Mouse (Mus musculus) heart, postnatal 0 days (tissue): ENCODE data around the gene Tyw1. TPM values are rescaled to one million over a fixed set of nuclear protein-coding genes. Genes with fewer than 3 reads are reported as not detected.

Experiments
- ATAC-seq: fragments of 200-750 bp; cut with Nextera tagmentation; 2 replicates; pipeline ENCODE4 v1.8.0; 2017; ENCODE audit warnings: low read depth, moderate number of reproducible peaks, moderate library complexity; ENCODE audit not compliant: insufficient read depth
- DNase-seq: peaks from one replicate; pipeline ENCODE4 v3.0.0-alpha.2; 2016; ENCODE audit warnings: low spot score
- H3K27ac ChIP-seq: fragments of 300-500 bp; sonication (generic); 2 replicates; pipeline ENCODE4 v1.5.1; 2014; ENCODE audit warnings: low read depth, mild to moderate bottlenecking
- H3K27me3 ChIP-seq: fragments of 300-500 bp; sonication (generic); 2 replicates; pipeline ENCODE4 v1.6.1; 2014; ENCODE audit warnings: low read length, mixed read lengths; ENCODE audit not compliant: control insufficient read depth, insufficient read depth
- H3K36me3 ChIP-seq: fragments of 300-500 bp; sonication (generic); replicated peaks from 2 replicates; pipeline ENCODE4 v1.6.1; 2014; ENCODE audit warnings: low read length, mixed read lengths; ENCODE audit not compliant: control insufficient read depth, insufficient read depth
- H3K4me1 ChIP-seq: fragments of 300-500 bp; sonication (generic); 2 replicates; pipeline ENCODE4 v1.6.1; 2014; ENCODE audit warnings: antibody characterized with exemption; ENCODE audit not compliant: control insufficient read depth, insufficient read depth
- H3K4me2 ChIP-seq: fragments of 300-500 bp; sonication (generic); 2 replicates; pipeline ENCODE4 v1.6.1; 2014; ENCODE audit warnings: low read depth, mild to moderate bottlenecking, low read length, moderate library complexity
- H3K4me3 ChIP-seq: fragments of 300-500 bp; sonication (generic); 2 replicates; pipeline ENCODE4 v1.5.1; 2014; ENCODE audit warnings: low read depth, low read length
- H3K9ac ChIP-seq: fragments of 300-500 bp; sonication (generic); replicated peaks from 2 replicates; pipeline ENCODE4 v1.6.1; 2014; ENCODE audit warnings: low read depth, low read length, mixed read lengths
- H3K9me3 ChIP-seq: fragments of 300-500 bp; sonication (generic); replicated peaks from 2 replicates; pipeline ENCODE4 v1.6.1; 2016; ENCODE audit warnings: low read length; ENCODE audit not compliant: control insufficient read depth
- CTCF ChIP-seq: IDR thresholded peaks from 2 replicates; pipeline ENCODE4 v1.5.1; 2016; ENCODE audit warnings: antibody characterized with exemption, control low read depth, low read depth
- EP300 ChIP-seq: IDR thresholded peaks from 2 replicates; pipeline ENCODE4 v1.6.1; 2016; ENCODE audit warnings: antibody characterized with exemption, low read depth
- WGBS: fragments of 180-500 bp; shearing (Covaris S2); extraction: QIAGEN DNeasy Blood & Tissue Kit; methylation state at CpG from one replicate; pipeline ENCODE4 v1.1.7; 2014; 5-methylcytosine and 5-hydroxymethylcytosine counted together
- polyA plus RNA-seq: library from polyadenylated mRNA; unstranded; fragments of >200 nt; fragmentation: Nextera tagmentation; extraction: Ambion mirVana; gene quantifications from 2 replicates; pipeline ENCODE4 v1.2.1, GENCODE M21; 2015
- total RNA-seq: library from RNA; depleted of rRNA; stranded (reverse); fragments of >200 nt; gene quantifications from 2 replicates; pipeline ENCODE4 v1.2.3, GENCODE M21; 2014; ENCODE audit warnings: low replicate concordance

Tyw1 gene
- total and polyA plus RNA-seq, 2 experiments from 2014 or later = 11.1 to 18.9 TPM

DNA sequence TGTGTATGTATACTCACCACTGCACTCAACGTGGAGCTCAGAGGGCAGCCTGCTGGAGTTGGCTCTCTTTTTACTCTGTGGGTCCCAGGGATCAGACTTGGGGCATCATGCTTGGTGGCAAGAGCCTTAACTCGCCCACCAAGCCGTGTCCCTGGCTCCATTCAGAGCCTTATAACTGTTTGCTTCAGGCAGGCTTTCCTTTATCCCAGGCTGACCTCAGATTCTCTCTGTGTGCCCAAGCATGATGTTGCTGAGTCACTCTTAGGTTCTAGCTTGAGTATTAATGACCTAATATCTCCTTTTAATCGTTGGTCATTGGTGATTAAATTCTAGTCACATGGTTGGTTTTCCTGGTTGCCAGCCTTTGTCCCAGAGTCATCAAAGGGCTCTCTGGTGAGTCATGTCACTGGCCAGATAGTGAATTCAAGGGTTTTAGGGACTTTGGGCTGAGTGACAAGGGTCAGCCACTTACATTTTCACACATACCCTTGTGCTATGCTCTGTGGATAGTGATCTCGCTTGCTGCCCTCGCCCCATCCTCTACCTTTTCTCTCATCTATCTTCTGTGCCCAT lies 9.1 kb downstream of the Tyw1 start:
- ATAC-seq = no peak
- peaks cover 20% of the 10 kb centered on the region for H3K36me3 ChIP-seq

GRCm38 (mm10) chr5:130266651-130267050 lies 11.2 kb downstream of the Tyw1 start:
- H3K27me3 ChIP-seq = no peaks in the 10 kb centered on the region
- ATAC-seq (no peak), DNase-seq (no peak)
- TF ChIP-seq EP300 (no peak), CTCF (peak; percentile 23; the same call in 1 of the 2 replicates)
- no peak overlapping the region for H3K27ac ChIP-seq
- H3K9ac ChIP-seq = no peak overlapping the region
- H3K4me2 ChIP-seq = no peak overlapping the region
- no peak overlapping the region for H3K4me3 ChIP-seq
- no peaks in the 10 kb centered on the region for H3K4me1 ChIP-seq
- H3K36me3 ChIP-seq = peaks cover 33% of the 10 kb centered on the region
- WGBS = 86% methylated on average over 7 of the region's 7 CpGs
- H3K9me3 ChIP-seq = no peaks in the 10 kb centered on the region

More for the DNA sequence above, 9.1 kb downstream of the Tyw1 start:
- no peak for DNase-seq
- H3K4me3 ChIP-seq = no peak overlapping the region
- WGBS = 85% methylated on average over 6 of the region's 6 CpGs
- H3K9me3 ChIP-seq = no peaks in the 10 kb centered on the region
- no peaks in the 10 kb centered on the region for H3K4me1 ChIP-seq
- no peaks in the 10 kb centered on the region for H3K27me3 ChIP-seq
- H3K4me2 ChIP-seq = no peak overlapping the region
- no peak for TF ChIP-seq CTCF
- no peak overlapping the region for H3K27ac ChIP-seq
- H3K9ac ChIP-seq = no peak overlapping the region

DNA sequence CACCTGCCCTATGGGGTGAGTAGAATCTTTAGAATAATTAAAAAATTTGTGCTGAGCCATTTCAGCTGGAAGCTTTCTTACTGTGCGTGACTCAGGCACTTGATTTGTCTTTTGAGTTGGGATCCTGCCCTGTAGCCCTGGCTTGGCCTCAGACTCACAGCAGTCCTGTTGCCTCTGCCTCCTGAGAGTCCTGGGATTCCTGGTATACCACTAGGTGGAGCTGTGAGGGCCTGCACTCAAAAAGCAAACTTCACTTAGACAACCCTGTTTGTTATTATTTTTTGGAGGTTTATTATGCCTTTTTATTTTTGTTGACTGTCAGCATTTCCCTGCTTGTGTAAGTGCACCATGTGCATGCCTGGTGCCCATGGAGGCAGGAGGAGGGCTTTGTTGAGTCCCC lies 11.9 kb downstream of the Tyw1 start:
- H3K9me3 ChIP-seq = no peaks in the 10 kb centered on the region
- no peak for DNase-seq
- 84% methylated on average over 1 of the region's 1 CpGs for WGBS
- H3K4me1 ChIP-seq = no peaks in the 10 kb centered on the region
- no peak overlapping the region for H3K4me3 ChIP-seq
- no peak overlapping the region for H3K4me2 ChIP-seq
- no peaks in the 10 kb centered on the region for H3K27me3 ChIP-seq
- no peak overlapping the region for H3K9ac ChIP-seq
- H3K27ac ChIP-seq = no peak overlapping the region
- no peak for ATAC-seq
- H3K36me3 ChIP-seq = peaks cover 39% of the 10 kb centered on the region
- TF ChIP-seq CTCF (peak; percentile 57), EP300 (no peak)

- 72% methylated on average over 11 of the region's 11 CpGs for WGBS
- no peaks in the 10 kb centered on the region for H3K27me3 ChIP-seq
- no peak for DNase-seq
- peaks cover 44% of the 10 kb centered on the region for H3K36me3 ChIP-seq
- ATAC-seq = no peak
- no peak overlapping the region for H3K4me3 ChIP-seq
- H3K27ac ChIP-seq = no peak overlapping the region
- H3K4me2 ChIP-seq = no peak overlapping the region
- no peak for TF ChIP-seq CTCF
- TF ChIP-seq EP300 = no peak
- H3K4me1 ChIP-seq = no peaks in the 10 kb centered on the region
- no peak overlapping the region for H3K9ac ChIP-seq
- H3K9me3 ChIP-seq = no peaks in the 10 kb centered on the region
These were observed 13.6 kb downstream of the Tyw1 start for GRCm38 (mm10) chr5:130268976-130269375.

GRCm38 (mm10) chr5:130272344-130272743 lies 16.9 kb downstream of the Tyw1 start:
- peak; percentile 15; the same call in 1 of the 2 replicates for TF ChIP-seq CTCF
- TF ChIP-seq EP300 = no peak
- WGBS = 97% methylated on average over 1 of the region's 1 CpGs
- H3K36me3 ChIP-seq = peaks cover 53% of the 10 kb centered on the region
- no peaks in the 10 kb centered on the region for H3K4me1 ChIP-seq
- no peak overlapping the region for H3K9ac ChIP-seq
- no peak overlapping the region for H3K4me3 ChIP-seq
- H3K27me3 ChIP-seq = no peaks in the 10 kb centered on the region
- no peak overlapping the region for H3K27ac ChIP-seq
- H3K4me2 ChIP-seq = no peak overlapping the region
- H3K9me3 ChIP-seq = no peaks in the 10 kb centered on the region
- DNase-seq (no peak), ATAC-seq (no peak)

GRCm38 (mm10) chr5:130273046-130273445 lies 17.6 kb downstream of the Tyw1 start:
- peaks cover 47% of the 10 kb centered on the region for H3K36me3 ChIP-seq
- H3K9ac ChIP-seq = no peak overlapping the region
- no peak overlapping the region for H3K4me2 ChIP-seq
- no peaks in the 10 kb centered on the region for H3K27me3 ChIP-seq
- 87% methylated on average over 6 of the region's 6 CpGs for WGBS
- no peak for TF ChIP-seq EP300
- no peak for TF ChIP-seq CTCF
- no peak overlapping the region for H3K4me3 ChIP-seq
- no peaks in the 10 kb centered on the region for H3K9me3 ChIP-seq
- H3K27ac ChIP-seq = no peak overlapping the region
- H3K4me1 ChIP-seq = no peaks in the 10 kb centered on the region
- no peak for ATAC-seq
- DNase-seq = no peak
